Mouse (Mus musculus) liver, postnatal 0 days (tissue): ENCODE data around the gene Tm4sf1.

Source experiments
- CTCF ChIP-seq: sonication (generic); IDR thresholded peaks from 2 replicates; pipeline ENCODE4 v1.5.1; 2016; ENCODE audit warnings: antibody characterized with exemption, low read depth
- EP300 ChIP-seq: IDR thresholded peaks from 2 replicates; pipeline ENCODE4 v1.6.1; 2016; ENCODE audit warnings: antibody characterized with exemption, low read depth, mild to moderate bottlenecking

DNA sequence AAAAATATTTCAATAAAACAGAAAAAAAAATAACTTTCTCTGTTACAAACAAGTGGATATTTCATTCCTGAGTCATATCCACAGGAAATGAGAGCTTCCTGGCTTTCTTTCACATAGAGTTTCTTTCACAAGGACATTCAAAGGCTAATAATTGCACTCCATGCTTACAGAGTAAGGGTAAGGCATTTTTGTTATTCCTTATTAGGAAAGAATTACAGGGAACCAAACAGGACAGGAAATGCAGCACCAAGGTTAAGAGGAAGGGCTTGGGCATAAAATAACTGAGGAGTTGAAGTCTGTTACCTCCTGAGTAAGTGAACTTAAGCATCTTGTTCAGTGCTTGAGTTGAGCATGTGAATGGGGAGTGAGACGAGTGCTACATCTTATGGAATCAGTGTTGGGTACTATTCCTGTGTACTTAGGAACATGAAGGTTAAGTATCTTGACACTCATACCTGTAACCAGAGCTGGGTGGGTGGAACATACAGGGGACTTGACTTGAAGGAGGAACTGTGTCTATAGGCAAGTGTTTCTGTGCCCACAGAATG lies 12.8 kb downstream of the Tm4sf1 start:
- TF ChIP-seq CTCF (no peak), EP300 (no peak; the same call in 1 of the 2 replicates)
